Mouse (Mus musculus) myocyte (in vitro differentiated cells): ENCODE results near the gene Opa3. TPM values are rescaled to one million over a fixed set of nuclear protein-coding genes. Genes with fewer than 3 reads are reported as not detected.

Experiments
- H3K27me3 ChIP-seq: one replicate; pipeline ENCODE4 v1.6.1; 2011; ENCODE audit not compliant: control insufficient read depth, insufficient read depth, insufficient read length
- H3K36me3 ChIP-seq: one replicate; pipeline ENCODE4 v1.6.1; 2011; ENCODE audit not compliant: control insufficient read depth, insufficient read depth
- H3K4me2 ChIP-seq: one replicate; pipeline ENCODE4 v1.6.1; 2011; ENCODE audit warnings: low read depth, control low read depth
- H3K4me3 ChIP-seq: one replicate; pipeline ENCODE4 v1.5.1; 2011; ENCODE audit warnings: mild to moderate bottlenecking, control low read depth, moderate library complexity
- H3K79me2 ChIP-seq: one replicate; pipeline ENCODE4 v1.6.1; 2011; ENCODE audit not compliant: control insufficient read depth, insufficient read depth
- H3ac ChIP-seq: one replicate; pipeline ENCODE4 v1.6.1; 2011; ENCODE audit not compliant: control insufficient read depth, insufficient read length
- CEBPB ChIP-seq: IDR thresholded peaks from 2 replicates; pipeline ENCODE4 v1.6.1; 2011; ENCODE audit warnings: mild to moderate bottlenecking, moderate library complexity; ENCODE audit not compliant: poor library complexity, insufficient read depth, severe bottlenecking
- E2F4 ChIP-seq: IDR thresholded peaks from one replicate; pipeline ENCODE4 v1.6.1; 2011; ENCODE audit warnings: mild to moderate bottlenecking, control low read depth, moderate library complexity; ENCODE audit not compliant: insufficient read depth
- MAX ChIP-seq: IDR thresholded peaks from one replicate; pipeline ENCODE4 v1.6.1; 2011; ENCODE audit warnings: low read depth, mild to moderate bottlenecking, control low read depth
- MYOD1 ChIP-seq, 3 experiments: IDR thresholded peaks; one replicate each; pipeline ENCODE4 v1.6.1; 2011; ENCODE audit warnings: control low read depth in 2 of 3, low read depth in 2 of 3, mild to moderate bottlenecking in 2 of 3, moderate library complexity in 1 of 3; ENCODE audit not compliant: insufficient read length in 2 of 3, control insufficient read depth in 1 of 3
- MYOG ChIP-seq, 3 experiments: IDR thresholded peaks; one replicate each; pipeline ENCODE4 v1.6.1; 2011; ENCODE audit warnings: control low read depth in 2 of 3, low read depth in 2 of 3, mild to moderate bottlenecking in 2 of 3; ENCODE audit not compliant: insufficient read length in 2 of 3, control insufficient read depth in 1 of 3, insufficient read depth in 1 of 3
- POLR2A ChIP-seq: IDR thresholded peaks from one replicate; pipeline ENCODE4 v1.6.1; 2011; ENCODE audit warnings: low read depth, mild to moderate bottlenecking, control low read depth, moderate library complexity; ENCODE audit not compliant: insufficient read length
- POLR2AphosphoS2 ChIP-seq: IDR thresholded peaks from one replicate; pipeline ENCODE4 v1.6.1; 2011; ENCODE audit warnings: low read depth, control low read depth; ENCODE audit not compliant: insufficient read length
- REST ChIP-seq: IDR thresholded peaks from one replicate; pipeline ENCODE4 v1.6.1; 2011; ENCODE audit warnings: mild to moderate bottlenecking, control low read depth, moderate library complexity; ENCODE audit not compliant: insufficient read depth, insufficient read length
- SRF ChIP-seq: IDR thresholded peaks from one replicate; pipeline ENCODE4 v1.6.1; 2011; ENCODE audit warnings: low read depth; ENCODE audit not compliant: control insufficient read depth, insufficient read length
- TCF12 ChIP-seq: IDR thresholded peaks from one replicate; pipeline ENCODE4 v1.6.1; 2011; ENCODE audit warnings: mild to moderate bottlenecking, control low read depth; ENCODE audit not compliant: poor library complexity, insufficient read depth, severe bottlenecking
- TCF3 ChIP-seq: IDR thresholded peaks from one replicate; pipeline ENCODE4 v1.6.1; 2011; ENCODE audit warnings: low read depth, control low read depth; ENCODE audit not compliant: insufficient read length
- USF1 ChIP-seq: IDR thresholded peaks from one replicate; pipeline ENCODE4 v1.6.1; 2011; ENCODE audit warnings: low read depth, mild to moderate bottlenecking, control low read depth, moderate library complexity
- polyA plus RNA-seq: library from polyadenylated mRNA; unstranded; fragments of >200 nt; fragmentation: generic; extraction: Trizol; gene quantifications from one replicate; pipeline ENCODE4 v1.2.1, GENCODE M21; 2012; ENCODE audit warnings: missing spikeins

Opa3 gene
- polyA plus RNA-seq, 1 experiment: 29.8 TPM

DNA sequence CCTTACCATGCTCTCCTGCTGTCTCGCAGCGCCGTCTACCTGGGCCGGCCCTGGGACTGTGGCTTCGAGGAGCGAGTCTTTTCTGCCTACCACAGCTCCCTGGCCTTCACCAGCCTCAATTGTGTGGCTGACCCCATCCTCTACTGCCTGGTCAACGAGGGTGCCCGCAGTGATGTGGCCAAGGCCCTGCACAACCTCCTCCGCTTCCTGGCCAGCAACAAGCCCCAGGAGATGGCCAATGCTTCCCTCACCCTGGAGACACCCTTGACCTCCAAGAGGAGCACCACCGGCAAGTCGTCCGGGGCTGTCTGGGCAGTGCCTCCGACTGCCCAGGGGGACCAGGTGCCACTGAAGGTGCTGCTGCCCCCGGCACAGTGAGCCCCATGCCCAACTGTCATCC lies 5.3 kb upstream of the Opa3 start:
- Histone ChIP-seq H3ac (no peak overlapping the region), H3K27me3 (peaks cover 8% of the 10 kb centered on the region), H3K36me3 (no peaks in the 10 kb centered on the region), H3K79me2 (no peaks in the 10 kb centered on the region), H3K4me2 (no peak overlapping the region), H3K4me3 (no peak overlapping the region)
- TF ChIP-seq TCF3 (no peak), POLR2A (no peak), POLR2AphosphoS2 (peak; percentile 64), MYOD1 (IDR thresholded peaks at IDR 0.05; ENCODE audit: control insufficient read depth in 1 of 3, insufficient read length in 2 of 3, low read depth in 2 of 3) (no peak), REST (no peak)

DNA sequence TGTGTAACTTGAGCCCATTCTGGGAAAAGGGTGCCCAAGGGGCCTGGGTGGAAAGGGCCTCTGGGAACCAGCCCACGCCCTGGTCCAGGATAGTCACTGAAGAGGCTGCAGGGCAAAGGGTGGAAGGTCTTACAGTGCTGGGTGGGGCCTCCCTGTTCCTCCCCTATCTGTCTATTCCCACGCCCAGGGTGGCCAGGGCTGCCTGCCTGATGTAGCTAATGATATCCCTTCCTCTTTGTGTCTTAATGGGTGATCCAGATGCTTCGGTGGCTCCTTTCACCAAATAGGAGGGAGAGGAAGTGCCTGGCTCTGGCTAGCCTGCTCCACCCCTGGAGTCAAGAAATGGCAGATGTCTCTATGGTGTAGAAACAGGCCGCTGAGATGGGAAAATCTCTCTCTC lies 3.2 kb upstream of the Opa3 start:
- TF ChIP-seq USF1 (no peak), POLR2AphosphoS2 (no peak), MYOG (IDR thresholded peaks at IDR 0.05; ENCODE audit: control insufficient read depth in 1 of 3, insufficient read depth in 1 of 3, insufficient read length in 2 of 3, low read depth in 2 of 3) (no peak), CEBPB (no peak), SRF (no peak), TCF3 (no peak), REST (no peak), TCF12 (no peak), MYOD1 (IDR thresholded peaks at IDR 0.05; ENCODE audit: control insufficient read depth in 1 of 3, insufficient read length in 2 of 3, low read depth in 2 of 3) (no peak)
- H3K4me3 ChIP-seq: no peak overlapping the region
- no peaks in the 10 kb centered on the region for H3K36me3 ChIP-seq
- H3K4me2 ChIP-seq: no peak overlapping the region
- H3K27me3 ChIP-seq: no peaks in the 10 kb centered on the region
- no peak overlapping the region for H3ac ChIP-seq
- H3K79me2 ChIP-seq: peaks cover 13% of the 10 kb centered on the region

DNA sequence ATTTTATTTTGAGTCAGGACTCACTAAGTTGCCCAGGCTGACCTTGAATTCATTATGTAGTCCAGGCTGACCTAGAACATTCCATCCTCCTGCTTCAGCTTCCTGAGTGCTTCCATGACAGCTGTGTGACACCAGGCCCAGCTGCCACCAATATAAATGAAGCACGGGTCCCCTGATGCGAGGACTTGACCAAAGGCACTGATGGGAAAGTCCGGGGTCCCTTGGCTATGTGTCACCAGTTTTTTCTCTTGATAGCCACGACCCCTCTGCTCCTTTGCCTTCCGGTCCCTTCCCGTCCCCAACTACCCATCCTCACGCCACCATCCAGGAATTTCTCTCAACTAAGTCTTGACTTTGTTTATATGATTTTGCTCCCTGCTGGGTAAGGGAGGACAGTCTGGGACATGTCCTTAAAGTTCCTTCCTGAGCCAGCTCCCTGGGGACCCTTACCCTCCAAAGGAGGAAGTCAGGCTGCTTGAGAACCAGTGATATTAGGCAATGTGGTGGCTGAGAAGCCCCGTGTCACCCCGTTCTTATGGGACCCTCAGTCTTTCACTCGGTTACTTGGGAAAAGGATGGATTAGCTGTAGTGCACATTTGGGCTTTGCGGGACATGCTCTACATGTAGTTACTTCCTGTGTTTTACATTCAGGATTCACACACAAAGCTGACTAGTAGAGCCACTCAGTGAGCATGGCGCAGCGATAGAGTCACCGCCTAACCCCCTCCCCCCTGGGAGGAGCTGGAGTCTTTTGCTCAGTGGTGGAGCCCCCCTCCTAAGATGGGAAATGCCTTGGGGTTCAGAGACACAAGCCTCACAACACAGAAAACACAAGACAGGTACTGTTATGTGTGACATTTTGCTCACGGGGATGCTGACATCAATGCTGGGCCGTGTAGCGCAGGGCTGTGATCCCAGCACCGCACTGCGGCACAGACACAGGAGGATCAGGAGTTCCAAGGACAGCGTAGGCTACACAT lies 1.0 kb upstream of the Opa3 start:
- peaks cover 34% of the 10 kb centered on the region for H3K79me2 ChIP-seq

DNA sequence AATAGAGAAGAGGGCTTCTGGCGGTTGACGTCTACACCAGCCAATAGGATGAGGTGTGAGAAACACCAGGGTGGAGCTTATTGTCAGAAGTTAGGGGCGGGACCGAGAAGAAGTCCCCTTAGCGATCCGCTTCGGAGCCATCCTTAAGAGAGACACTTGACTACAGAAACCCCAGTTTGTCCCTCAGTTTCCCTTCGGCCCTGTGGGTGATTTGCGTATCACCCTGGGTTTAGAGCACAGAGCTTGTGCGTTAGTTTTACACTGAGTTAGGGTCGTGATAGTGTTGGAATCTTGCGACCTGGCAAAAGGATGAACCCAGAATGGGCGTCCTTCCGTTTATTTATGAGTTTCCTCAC lies 637 bp downstream of the Opa3 start:
- Histone ChIP-seq H3K4me2 (peak overlapping the region; percentile 74), H3K27me3 (no peaks in the 10 kb centered on the region), H3K36me3 (no peaks in the 10 kb centered on the region), H3K4me3 (peak overlapping the region; percentile 73), H3K79me2 (peaks cover 49% of the 10 kb centered on the region), H3ac (peak overlapping the region; percentile 74)
- no peak for TF ChIP-seq CEBPB
- TF ChIP-seq MAX: no peak
- no peak for TF ChIP-seq SRF
- TF ChIP-seq TCF12: no peak
- no peak for TF ChIP-seq REST
- TF ChIP-seq POLR2AphosphoS2: no peak
- no peak for TF ChIP-seq E2F4
- TF ChIP-seq POLR2A: no peak
- no peak for TF ChIP-seq MYOG (IDR thresholded peaks at IDR 0.05; ENCODE audit: control insufficient read depth in 1 of 3, insufficient read depth in 1 of 3, insufficient read length in 2 of 3, low read depth in 2 of 3)
- TF ChIP-seq USF1: no peak
- no peak for TF ChIP-seq TCF3

More for the DNA sequence above, 1.0 kb upstream of the Opa3 start:
- no peaks in the 10 kb centered on the region for H3K27me3 ChIP-seq
- peak overlapping the region; percentile 83 for H3K4me2 ChIP-seq
- peak overlapping the region; percentile 73 for H3K4me3 ChIP-seq
- no peak for TF ChIP-seq POLR2AphosphoS2
- TF ChIP-seq MAX: no peak
- no peak for TF ChIP-seq E2F4
- TF ChIP-seq MYOG (IDR thresholded peaks at IDR 0.05; ENCODE audit: control insufficient read depth in 1 of 3, insufficient read depth in 1 of 3, insufficient read length in 2 of 3, low read depth in 2 of 3): peak in 1 of 3 experiments; percentile 22
- TF ChIP-seq POLR2A: no peak
- H3K36me3 ChIP-seq: no peaks in the 10 kb centered on the region
- H3ac ChIP-seq: peak overlapping the region; percentile 74

DNA sequence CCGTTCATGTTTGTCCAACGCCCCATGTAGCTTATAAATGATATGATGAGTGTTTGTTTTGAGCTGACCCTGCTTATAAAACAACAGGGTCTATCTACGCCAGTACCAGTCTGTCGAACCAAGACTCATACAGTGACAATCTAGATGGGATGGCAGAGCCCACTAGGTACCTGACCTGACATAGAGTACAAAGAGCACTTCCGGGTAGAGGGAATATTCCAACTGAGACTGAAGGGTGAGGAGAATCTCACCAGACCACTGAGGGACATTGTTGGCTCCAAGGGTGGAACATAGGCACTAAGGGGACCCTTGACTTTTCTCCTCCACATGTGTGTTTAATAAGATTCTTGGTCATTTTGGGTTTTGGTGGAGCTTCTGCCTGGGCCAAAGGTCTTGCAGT lies 1.3 kb downstream of the Opa3 start:
- H3K4me3 ChIP-seq: peak overlapping the region; percentile 73
- peak overlapping the region; percentile 74 for H3K4me2 ChIP-seq
- no peaks in the 10 kb centered on the region for H3K27me3 ChIP-seq
- no peaks in the 10 kb centered on the region for H3K36me3 ChIP-seq
- H3K79me2 ChIP-seq: peaks cover 55% of the 10 kb centered on the region
- no peak for TF ChIP-seq TCF12
- TF ChIP-seq POLR2A: no peak
- no peak for TF ChIP-seq MAX
- TF ChIP-seq CEBPB: no peak
- TF ChIP-seq REST: no peak
- no peak for TF ChIP-seq POLR2AphosphoS2
- TF ChIP-seq MYOD1 (IDR thresholded peaks at IDR 0.05; ENCODE audit: control insufficient read depth in 1 of 3, insufficient read length in 2 of 3, low read depth in 2 of 3): no peak
- TF ChIP-seq USF1: no peak
- TF ChIP-seq E2F4: no peak
- no peak for TF ChIP-seq MYOG (IDR thresholded peaks at IDR 0.05; ENCODE audit: control insufficient read depth in 1 of 3, insufficient read depth in 1 of 3, insufficient read length in 2 of 3, low read depth in 2 of 3)
- no peak for TF ChIP-seq TCF3
- TF ChIP-seq SRF: no peak
- peak overlapping the region; percentile 74 for H3ac ChIP-seq
